Mouse (Mus musculus): ENCODE measurements around the gene Arpc5l. TPM values are rescaled to one million over a fixed set of nuclear protein-coding genes. Genes with fewer than 3 reads are reported as not detected.

The Arpc5l gene
- polyA plus RNA-seq (2017; shearing (Covaris generic)) = 72.1 TPM

GRCm38 (mm10) chr2:39004880-39005435 lies at the start of gene Arpc5l:
Gene Arpc5l (plus strand): TSS chr2:39005348.

DNA sequence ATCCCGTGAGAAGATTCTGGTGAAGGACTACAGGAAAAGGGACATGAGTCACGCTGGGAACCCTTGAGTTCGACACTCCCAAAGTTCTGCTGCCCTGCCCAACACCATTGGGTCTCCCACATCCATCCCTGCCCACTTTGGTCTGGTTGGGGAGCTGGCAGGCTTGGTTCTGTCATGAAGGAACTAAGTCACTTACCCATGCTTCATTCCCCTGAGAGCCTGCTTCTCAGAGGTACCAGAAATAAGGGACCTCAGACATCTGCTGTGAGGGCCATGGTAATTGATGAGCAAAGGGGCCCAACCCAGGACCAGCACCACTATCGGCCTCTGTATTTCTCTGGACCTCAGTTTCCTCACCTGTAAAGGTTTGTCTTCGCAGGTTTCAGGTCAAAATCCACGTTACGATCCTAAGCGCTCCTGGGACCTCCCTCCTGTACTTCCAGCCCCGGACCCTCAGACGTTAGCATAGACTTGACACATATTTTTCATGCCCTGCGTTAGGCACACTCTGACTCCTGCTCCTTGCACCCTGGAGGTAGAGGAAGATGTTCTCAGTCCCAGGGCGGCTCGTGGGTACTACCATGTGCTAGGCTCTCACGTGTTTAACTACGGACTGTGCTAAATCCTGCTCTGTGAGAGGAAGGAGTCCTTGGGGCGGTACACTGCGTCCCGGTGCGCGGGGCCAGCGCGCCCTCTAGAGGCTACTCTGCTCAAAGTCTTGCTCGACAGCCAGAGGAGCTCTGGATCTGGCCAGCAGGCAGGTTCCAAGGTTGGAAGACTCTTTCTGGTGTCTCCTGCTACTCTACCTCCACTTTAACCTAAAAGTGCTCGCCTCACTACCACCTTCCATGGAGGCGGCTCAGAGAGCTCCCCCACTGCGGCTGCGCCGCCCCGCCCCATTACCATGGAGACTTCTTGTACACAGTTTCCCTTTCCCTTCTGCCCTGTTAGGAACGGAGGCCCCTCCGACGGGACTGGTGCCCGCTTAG lies 7.5 kb upstream of the Arpc5l start, which contains the start of gene Wdr38:
Wdr38 (plus strand) TSS at position 91 of the 989 bp plus-strand sequence.

DNA sequence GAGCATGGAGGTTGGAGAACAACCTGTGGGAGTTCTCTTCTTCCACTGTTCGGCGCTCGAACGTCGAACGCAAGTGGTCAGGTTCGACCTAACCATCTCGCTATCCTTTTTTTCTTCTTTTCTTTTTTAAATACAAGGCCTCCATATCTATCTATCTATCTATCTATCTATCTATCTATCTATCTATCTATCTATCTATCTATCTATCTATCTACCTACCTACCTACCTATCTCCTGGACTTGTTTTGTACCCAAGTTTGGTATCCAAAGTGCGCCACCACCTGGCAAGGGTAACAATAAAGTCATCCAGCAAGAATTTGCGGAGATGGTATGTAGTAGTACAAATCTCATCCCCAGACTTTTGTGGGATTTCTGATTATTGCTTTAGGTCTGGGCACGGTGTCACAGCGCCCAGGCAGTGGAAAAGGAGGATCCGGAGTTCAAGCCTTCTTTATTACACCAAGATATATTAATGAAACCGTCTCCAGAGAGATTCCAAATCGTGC lies 479 bp downstream of the Arpc5l start, which contains the start of gene Rpl35:
Rpl35 (minus strand) TSS at position 51 of the 506 bp plus-strand sequence.

Other genes with a start within 250 kb of the Arpc5l start
- gene Nr6a1, start 77.7 kb upstream of the Arpc5l start, polyA plus RNA-seq (2017; shearing (Covaris generic)) = 0.72 TPM
- 0.06 TPM for gene Olfml2a, start 73.4 kb upstream of the Arpc5l start, polyA plus RNA-seq (2017; shearing (Covaris generic))
- 0.66 TPM for gene Wdr38, start 7.9 kb upstream of the Arpc5l start, polyA plus RNA-seq (2017; shearing (Covaris generic))
- 501 TPM for gene Rpl35, start 276 bp downstream of the Arpc5l start, polyA plus RNA-seq (2017; shearing (Covaris generic))
- gene Golga1, start 60.2 kb downstream of the Arpc5l start, polyA plus RNA-seq (2017; shearing (Covaris generic)) = 20.3 TPM
- gene Scai, start 185.4 kb downstream of the Arpc5l start, polyA plus RNA-seq (2017; shearing (Covaris generic)) = 15.7 TPM
- gene Ppp6c, start 221.1 kb downstream of the Arpc5l start, polyA plus RNA-seq (2017; shearing (Covaris generic)) = 126 TPM